Mouse (Mus musculus): ENCODE data around the gene Trpm3.

Gene Trpm3

DNA sequence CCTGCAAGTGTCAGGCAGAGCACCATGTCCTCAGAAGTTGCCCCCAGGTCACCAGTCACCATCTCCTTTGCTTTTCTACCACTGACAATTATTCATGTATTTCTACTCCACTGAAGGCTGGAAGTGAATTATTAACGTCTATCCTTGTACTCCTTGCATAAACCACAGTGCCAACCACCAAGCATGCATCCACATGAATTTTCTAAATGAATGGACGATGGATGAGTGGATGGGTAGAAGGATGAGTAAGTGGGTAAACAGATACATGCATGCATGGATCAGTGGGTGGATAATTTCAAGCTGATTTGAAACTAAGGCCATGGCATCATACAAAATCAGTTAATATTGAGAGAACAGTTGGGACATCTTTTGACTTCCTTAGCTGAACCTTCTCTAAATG, 644.9 kb downstream of the Trpm3 start:
- no peak for TF ChIP-seq GATA4 (IDR thresholded peaks at IDR 0.05; ENCODE audit: insufficient replicate concordance, low read length)

DNA sequence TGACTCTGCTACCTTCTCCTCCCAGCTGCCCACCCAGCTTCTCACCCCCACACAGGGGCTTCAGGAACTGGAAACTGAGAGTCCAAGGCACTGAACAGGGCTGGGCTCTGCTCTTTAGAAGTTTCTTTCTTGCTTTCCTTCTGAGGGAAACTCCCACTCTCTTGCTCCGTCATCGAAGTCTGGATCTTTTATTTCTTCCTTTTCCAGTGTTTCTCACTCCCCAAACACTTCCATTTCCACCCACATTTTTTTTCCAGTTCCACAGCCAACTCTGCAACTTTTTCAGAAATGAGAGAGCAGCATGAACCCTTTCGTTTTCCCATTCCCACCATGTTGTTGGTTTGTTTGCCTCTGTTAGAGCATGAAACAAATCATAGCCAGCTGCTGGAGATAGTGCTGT, 650.9 kb downstream of the Trpm3 start:
- no peak for TF ChIP-seq GATA4 (IDR thresholded peaks at IDR 0.05; ENCODE audit: insufficient replicate concordance, low read length)

DNA sequence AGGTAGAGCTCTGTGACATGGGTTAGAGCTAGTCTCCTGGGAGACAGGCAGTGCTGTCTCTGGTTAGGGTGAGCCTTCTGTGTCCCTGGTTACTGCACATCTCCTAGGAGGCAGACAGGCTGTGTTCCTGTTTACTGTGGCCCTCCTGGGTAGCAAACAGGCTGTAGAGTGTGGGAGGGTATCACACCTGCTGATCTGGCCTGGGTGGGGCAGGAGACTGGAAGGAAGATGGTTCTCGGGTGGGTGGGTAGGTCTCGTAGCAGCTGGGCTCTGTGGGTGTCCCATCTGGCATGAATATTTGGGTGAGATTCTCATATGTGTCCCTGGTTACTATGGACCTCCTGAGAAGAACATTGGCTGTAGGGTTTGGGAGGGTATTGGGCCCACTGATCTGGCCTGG, 658.1 kb downstream of the Trpm3 start:
- no peak for TF ChIP-seq GATA4 (IDR thresholded peaks at IDR 0.05; ENCODE audit: insufficient replicate concordance, low read length)

DNA sequence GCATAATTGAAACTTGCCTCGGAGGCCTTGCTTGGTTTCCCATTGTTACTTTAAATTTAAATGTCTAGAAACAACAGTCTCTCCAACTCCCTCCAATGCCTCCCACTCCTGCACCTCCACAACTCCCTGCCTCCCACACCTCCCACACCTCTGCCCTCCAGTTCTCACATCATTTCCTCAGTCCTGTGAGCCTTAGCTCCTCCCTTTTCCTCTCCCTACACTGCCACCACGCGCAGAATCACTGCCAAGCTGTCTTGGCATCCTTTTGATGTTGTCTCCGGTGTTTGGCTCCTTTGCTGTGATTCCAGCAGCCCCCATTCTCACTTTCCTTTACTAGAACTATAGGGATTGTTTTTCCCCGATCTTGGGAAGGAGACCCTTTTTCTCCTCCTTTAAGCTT, 661.6 kb downstream of the Trpm3 start:
- TF ChIP-seq GATA4 (IDR thresholded peaks at IDR 0.05; ENCODE audit: insufficient replicate concordance, low read length), result no peak

- TF ChIP-seq GATA4 (IDR thresholded peaks at IDR 0.05; ENCODE audit: insufficient replicate concordance, low read length), result no peak
These were observed 664.5 kb downstream of the Trpm3 start for GRCm38 (mm10) chr19:22803396-22803795.

- no peak for TF ChIP-seq GATA4 (IDR thresholded peaks at IDR 0.05; ENCODE audit: insufficient replicate concordance, low read length)
These were observed 665.5 kb downstream of the Trpm3 start for GRCm38 (mm10) chr19:22804311-22804710.

DNA sequence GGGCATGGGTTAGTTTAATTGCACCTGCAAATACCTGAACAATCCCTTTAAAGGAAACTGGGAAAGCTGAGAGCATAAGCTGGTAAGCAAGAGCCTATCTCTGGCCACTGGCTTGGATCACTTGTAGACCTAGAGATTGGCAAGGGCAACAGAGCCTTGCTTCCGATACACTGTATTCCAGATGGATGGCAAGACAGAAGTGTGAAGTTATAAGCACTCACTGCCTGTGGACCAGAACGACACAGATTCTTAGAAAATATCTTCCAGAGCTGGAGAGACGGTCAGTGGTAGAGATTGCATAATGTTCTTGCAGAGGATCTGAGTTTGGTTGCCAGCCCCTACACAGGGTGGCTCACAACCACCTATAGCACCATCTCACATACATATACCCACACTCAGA, 671.4 kb downstream of the Trpm3 start:
- TF ChIP-seq GATA4 (IDR thresholded peaks at IDR 0.05; ENCODE audit: insufficient replicate concordance, low read length), result no peak

DNA sequence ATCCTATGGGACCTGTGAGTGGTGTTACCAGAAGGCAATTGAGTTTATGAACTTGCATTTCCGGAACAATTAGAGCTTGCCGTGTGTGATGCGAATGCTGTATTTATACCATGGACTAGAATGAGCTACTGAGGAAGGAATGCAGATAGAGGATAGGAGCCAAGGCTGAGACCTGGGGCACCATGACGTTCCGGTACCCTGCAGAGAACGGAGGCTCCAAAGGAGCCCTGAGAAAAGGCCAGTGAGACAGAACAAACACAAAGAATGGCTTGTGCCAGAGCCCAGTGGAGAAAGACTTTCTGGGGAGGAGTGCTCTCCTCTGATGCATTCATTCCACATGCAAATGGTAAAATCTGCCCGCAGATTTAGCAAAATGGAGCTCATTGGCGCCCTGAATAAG, 682.9 kb downstream of the Trpm3 start:
- TF ChIP-seq GATA4 (IDR thresholded peaks at IDR 0.05; ENCODE audit: insufficient replicate concordance, low read length), result no peak

DNA sequence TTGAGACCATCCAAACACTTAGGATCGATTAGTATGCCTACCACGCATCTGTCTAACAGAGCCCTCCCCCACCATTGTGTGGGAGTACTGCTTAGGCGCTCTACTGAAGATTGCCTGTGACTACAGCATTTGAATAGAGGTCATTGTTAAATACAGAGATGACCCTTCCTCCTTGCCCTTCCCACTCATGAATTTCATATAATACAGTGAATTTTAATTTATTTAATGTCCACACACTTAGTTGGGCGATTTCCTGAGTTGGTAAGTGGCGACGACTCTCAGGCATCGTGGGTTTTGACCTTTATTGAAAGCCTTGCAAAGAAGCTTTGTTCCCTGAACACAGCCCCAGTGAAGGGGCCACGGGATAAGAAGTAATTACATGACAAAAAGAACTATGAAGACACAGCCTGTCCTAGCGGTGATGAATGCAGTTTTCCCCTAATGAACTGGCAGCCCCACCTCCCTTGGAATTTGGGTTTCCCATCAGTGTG, 684.7 kb downstream of the Trpm3 start:
- TF ChIP-seq GATA4 (IDR thresholded peaks at IDR 0.05; ENCODE audit: insufficient replicate concordance, low read length), result no peak

- TF ChIP-seq GATA4 (IDR thresholded peaks at IDR 0.05; ENCODE audit: insufficient replicate concordance, low read length), result no peak
These were observed 687.0 kb downstream of the Trpm3 start for GRCm38 (mm10) chr19:22825812-22826211.

DNA sequence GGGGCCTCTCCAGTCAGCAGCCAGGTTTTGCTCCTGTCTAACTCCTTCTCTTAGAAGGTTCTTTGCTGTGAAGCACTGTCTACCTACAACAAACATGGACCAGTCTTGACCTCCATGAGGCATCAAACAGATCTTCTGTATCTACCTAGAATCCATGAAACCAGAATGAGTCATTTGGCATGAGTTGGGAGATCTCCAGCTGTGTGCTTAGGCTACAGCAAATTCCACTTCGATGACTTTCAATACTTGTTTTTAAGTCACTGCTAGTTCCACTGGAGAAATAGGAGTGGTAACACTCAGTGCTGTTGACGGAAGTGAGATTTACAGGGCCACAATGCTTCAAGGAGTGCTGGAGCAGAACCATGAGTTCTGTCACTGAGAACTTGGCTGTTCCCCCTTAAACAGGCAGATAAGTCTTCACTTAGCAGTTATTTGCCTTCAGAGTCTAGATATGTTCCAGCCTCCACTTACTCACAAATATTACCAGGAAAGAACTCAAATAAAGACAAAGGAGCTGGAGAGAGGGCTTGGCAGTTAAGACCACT, 689.4 kb downstream of the Trpm3 start:
- TF ChIP-seq GATA4 (IDR thresholded peaks at IDR 0.05; ENCODE audit: insufficient replicate concordance, low read length), result no peak

- TF ChIP-seq GATA4 (IDR thresholded peaks at IDR 0.05; ENCODE audit: insufficient replicate concordance, low read length), result no peak
These were observed 702.5 kb downstream of the Trpm3 start for GRCm38 (mm10) chr19:22841081-22842040.

GRCm38 (mm10) chr19:22842697-22843096, 703.9 kb downstream of the Trpm3 start:
- no peak for TF ChIP-seq GATA4 (IDR thresholded peaks at IDR 0.05; ENCODE audit: insufficient replicate concordance, low read length)

DNA sequence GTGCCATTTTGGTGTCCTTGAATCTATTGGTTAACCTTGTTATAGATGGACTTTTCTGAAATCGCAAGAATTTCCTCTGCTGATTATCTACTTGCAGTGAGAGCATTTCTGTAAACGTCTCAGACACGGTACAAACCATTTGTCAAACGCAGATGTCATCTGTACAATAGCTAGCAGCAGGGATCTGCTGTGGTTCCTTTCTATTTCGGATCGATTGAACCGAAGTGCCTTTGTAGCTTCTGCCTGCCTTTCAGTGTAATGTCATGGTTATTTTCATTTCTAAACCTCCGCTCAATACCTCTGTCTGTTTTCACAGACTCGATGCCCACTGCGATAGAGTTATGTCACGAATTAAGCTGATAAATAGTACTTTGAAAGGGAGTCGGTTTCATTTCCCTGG, 708.9 kb downstream of the Trpm3 start:
- TF ChIP-seq GATA4 (IDR thresholded peaks at IDR 0.05; ENCODE audit: insufficient replicate concordance, low read length), result no peak

- no peak for TF ChIP-seq GATA4 (IDR thresholded peaks at IDR 0.05; ENCODE audit: insufficient replicate concordance, low read length)
These were observed 709.4 kb downstream of the Trpm3 start for GRCm38 (mm10) chr19:22848251-22848650.

All from liver, adult (tissue).